Mouse (Mus musculus) gastrocnemius, adult 2 months (tissue): Measurements from ENCODE around the gene Chst8. TPM values are rescaled to one million over a fixed set of nuclear protein-coding genes. Genes with fewer than 3 reads are reported as not detected.
A peak's percentile ranks its signal among the peaks of the same experiment; 100 is the strongest.

Experiments
- DNase-seq: peaks from one replicate; pipeline ENCODE4 v3.0.0; 2022
- H3K27ac ChIP-seq: fragments of 200-600 bp; 2 replicates; pipeline ENCODE4 v1.8.1; 2022; ENCODE audit warnings: mild to moderate bottlenecking
- H3K4me3 ChIP-seq: fragments of 200-600 bp; 2 replicates; pipeline ENCODE4 v1.8.1; 2022; ENCODE audit warnings: mild to moderate bottlenecking, moderate library complexity
- CTCF ChIP-seq: fragments of 200-600 bp; IDR thresholded peaks from 2 replicates; pipeline ENCODE4 v1.8.1; 2022; ENCODE audit warnings: antibody characterized with exemption, mild to moderate bottlenecking, moderate library complexity
- intact Hi-C: fragments of 180-260 bp; cut with DNase I; formaldehyde crosslinking; loops from one replicate; pipeline ENCODE4 v1.15.1; 2025
- total RNA-seq, 2 experiments: library from RNA; stranded (reverse); gene quantifications; 2 replicates each; pipeline ENCODE4 v1.2.3; 2021

The Chst8 gene
- total RNA-seq, 2 experiments from 2014 or later = 0.75 TPM; not detected in 1

DNA sequence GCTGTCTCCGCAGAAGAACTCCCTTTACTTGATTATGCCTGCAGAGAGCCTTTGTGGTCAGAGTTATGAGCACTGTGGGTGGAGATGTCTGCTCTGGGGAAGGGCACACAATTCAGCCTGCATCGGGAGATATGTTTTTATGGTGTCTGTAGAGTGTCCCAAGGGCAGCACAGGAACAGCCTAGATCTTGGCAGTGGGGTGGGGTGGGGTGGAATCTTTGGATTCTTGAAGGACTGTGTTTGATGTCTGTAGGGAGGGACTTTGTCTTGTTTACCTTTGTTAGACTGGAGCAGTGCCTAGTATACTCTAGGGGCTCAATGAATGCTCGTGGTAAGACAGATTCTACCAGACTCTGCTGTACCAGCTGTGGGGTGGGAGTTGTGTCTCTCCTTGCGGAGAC lies 127.3 kb downstream of the Chst8 start:
- DNase-seq = no peak
- intact Hi-C loops = no loop called here
- no peak overlapping the region for H3K27ac ChIP-seq
- no peak overlapping the region for H3K4me3 ChIP-seq
- no peak for TF ChIP-seq CTCF

DNA sequence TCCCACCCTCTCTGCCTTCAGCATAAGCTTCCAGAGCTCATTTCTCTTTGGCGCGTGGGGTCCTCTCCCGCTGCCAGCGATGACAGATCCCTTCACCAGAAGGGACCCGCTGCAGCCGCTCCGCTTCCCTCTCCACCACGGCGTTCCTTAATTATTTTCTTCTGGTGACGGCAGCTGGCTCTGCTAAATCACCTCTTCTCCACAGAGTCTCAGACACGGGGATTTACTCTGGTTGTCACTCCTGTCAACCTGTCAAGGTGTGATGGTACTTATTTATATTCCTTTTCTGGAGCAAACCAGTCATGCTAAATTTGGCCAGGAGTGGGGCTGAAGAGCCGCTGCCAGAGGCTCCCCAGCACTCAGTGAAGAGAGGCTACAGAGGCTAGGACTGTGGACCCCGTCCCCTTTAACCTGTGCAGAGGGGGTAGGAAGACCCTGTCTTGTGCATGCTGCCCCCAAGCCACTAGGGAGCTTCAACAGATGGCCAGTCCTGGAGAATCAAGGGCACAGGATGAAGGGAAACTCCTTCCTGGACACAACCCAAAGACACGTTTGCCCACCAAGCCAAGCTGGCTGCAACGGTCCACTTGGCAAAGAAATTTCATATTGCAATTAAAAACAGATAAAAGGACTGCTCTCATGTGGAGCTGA lies 131.6 kb downstream of the Chst8 start:
- TF ChIP-seq CTCF = no peak
- H3K27ac ChIP-seq = no peak overlapping the region
- intact Hi-C loops = no loop called here
- no peak overlapping the region for H3K4me3 ChIP-seq
- no peak for DNase-seq

DNA sequence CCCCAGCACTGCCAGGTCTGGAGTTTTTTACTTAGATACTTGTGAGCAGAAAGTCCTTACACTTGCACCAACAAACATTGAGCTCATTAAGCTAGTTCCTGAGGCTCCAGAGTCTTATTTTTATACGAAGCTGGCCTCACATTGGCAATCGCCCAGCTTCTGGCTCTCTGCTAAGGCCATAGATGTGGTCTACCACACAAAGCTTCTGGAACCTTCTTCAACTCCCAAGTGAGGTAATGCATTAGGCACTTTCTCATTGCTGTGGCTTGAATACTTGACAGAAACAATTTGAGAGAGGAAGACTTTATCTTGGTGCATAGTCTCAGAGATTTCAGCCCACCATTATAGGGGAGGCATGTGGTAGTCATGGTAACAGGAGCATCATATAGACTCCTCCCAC lies 132.6 kb downstream of the Chst8 start:
- Histone ChIP-seq H3K27ac (no peak overlapping the region), H3K4me3 (no peak overlapping the region)
- no peak for TF ChIP-seq CTCF
- intact Hi-C loops = loop anchor here (5.0 to 10.0 kb wide), 3 partner anchors 235 to 492 kb away; partner anchors contain the start of gene Pepd
- no peak for DNase-seq

DNA sequence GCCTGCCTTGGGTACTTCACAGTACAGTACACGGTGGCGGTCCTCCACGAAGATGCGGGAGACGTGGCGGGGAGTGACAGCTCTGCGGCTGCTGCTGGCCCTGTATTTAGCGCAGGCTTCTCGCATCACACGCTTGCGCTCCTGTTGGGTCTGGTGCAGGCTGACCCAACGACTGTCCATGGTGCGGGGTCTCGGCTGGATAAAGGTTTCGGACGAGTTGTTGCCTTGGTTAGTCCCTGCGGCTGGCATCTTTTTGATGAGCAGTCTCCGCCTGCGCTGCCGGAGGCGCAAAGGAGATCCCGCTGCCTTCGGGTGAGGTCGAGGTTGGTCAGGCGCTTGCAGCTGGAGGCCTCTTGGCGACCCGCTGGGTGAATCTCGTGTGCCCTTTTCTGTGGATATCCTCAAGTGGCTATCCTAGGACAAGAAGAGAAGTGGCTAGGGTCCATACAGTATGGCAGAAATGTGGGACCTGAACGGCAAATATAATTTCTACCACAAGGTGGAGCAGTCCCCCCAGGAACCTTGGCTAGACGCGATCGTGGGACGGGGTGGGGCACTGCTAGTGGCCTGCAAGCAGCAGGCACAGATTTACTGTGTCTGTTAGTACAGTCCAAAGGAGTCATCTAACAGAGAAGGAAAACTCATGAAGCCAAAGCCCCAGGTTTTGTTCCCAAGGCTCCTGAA lies 136.5 kb downstream of the Chst8 start:
- intact Hi-C loops = loop anchor here (1.0 to 10.0 kb wide), 4 partner anchors 43 to 496 kb away; partner anchors contain the start of gene Pepd
- H3K27ac ChIP-seq = no peak overlapping the region
- TF ChIP-seq CTCF = peak; percentile 88
- peak overlapping the region; percentile 32 for H3K4me3 ChIP-seq
- DNase-seq = peak; percentile 77

DNA sequence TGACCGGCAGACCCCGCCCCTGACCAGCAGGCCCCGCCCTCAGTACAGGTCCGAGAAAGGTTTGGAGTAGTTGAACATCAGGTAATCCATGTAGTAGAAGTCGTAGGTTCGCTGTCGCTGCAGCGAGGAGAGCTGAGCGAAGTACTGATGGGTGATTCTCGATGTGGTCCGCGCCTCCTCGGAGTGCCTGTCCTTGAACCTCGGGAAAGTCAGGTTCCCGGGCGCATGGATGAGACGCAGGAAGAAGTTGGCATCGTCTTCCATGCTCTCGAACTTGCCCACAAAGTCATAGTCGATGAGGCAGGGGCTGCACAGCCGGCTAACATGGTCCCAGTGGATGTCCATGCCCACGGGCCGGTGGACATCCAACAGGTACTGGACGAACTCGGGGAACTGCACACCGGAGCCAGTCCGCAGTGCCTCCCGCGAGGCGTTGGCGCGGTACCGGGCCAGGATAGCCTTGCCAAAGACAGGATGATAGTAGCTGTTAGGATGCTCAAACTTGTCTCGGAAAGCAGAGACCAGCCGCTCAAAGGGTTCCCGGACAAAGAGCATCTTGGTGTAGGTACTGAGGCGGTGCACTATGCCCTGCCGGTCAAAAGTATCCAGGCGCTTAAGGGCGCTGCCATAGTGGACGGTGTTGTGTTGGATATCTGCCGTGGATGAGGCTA lies 137.3 kb downstream of the Chst8 start:
- no peak overlapping the region for H3K4me3 ChIP-seq
- no peak for DNase-seq
- intact Hi-C loops = loop anchor here (5.0 to 10.0 kb wide), 3 partner anchors 240 to 497 kb away; partner anchors contain the start of gene Pepd

DNA sequence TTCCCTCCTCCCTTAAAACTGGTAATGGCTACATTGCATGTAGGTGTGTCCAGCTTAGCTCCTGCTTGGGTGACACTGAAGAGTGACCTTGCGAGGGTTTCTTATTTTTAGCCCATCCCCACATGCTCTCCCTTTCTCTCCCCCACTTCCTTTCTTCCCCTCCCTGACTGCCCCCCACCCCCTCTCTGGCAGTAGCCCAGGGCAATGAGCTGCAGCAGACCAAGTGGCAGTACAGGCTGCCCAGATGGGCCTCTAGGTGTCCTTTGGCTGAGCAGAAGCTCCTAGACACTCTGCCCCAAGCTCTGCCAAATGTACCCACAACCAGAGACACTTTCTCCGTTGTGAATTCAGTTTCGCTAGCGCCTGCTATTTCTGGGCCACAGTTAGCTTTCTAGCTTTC lies 139.6 kb downstream of the Chst8 start:
- H3K4me3 ChIP-seq = no peak overlapping the region
- DNase-seq = no peak
- no peak overlapping the region for H3K27ac ChIP-seq
- no peak for TF ChIP-seq CTCF
- intact Hi-C loops = loop anchor here (1.0 to 10.0 kb wide), 6 partner anchors 56 to 332 kb away; partner anchors contain the start of gene Pepd

More for the DNA sequence above, 137.3 kb downstream of the Chst8 start:
- no peak for TF ChIP-seq CTCF
- no peak overlapping the region for H3K27ac ChIP-seq

DNA sequence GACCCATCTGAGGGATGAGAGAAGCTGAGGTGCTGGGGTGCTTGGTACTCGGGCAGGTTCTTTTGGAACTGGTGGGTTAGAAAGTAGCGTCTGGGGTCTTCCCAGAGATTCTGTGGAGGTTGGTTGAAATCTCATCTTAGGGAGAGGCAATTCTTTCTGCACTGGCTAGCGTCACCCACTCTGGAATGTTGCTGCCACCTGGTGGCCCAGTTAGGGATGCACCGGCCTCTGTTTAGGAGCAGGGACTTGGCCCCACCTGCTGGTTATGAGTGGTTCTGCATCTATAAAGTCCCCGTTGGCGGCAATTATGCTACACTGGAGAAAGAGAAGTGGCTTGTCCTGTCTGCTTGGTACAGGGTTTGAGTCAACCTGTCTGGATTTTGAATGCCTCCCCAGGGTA lies 140.6 kb downstream of the Chst8 start:
- intact Hi-C loops = loop anchor here (1.0 to 10.0 kb wide), 6 partner anchors 55 to 333 kb away; partner anchors contain the start of gene Pepd
- peak; percentile 89 for DNase-seq

DNA sequence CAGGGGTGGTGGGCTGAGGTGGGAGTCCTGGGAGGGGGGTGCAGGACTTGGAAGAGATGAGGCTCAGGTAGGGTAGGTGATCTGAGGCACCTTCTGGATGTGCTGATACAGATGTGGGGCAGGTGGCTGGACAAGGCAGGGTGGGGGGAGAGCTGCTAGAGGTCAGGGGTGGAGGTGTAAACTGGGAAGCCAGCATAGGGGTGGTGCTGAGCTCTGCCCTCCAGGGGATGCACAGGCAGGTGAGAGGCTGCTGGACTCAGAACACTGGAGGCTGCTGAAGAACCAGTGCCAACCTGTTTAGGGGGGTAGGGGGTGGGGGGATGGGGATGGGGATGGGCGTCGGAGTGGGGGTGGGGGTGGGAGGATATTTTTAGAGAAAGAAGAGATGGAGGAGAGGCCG lies 141.7 kb downstream of the Chst8 start:
- intact Hi-C loops = loop anchor here (5.0 to 10.0 kb wide), 4 partner anchors 53 to 334 kb away; partner anchors contain the start of gene Pepd
- DNase-seq = no peak
- TF ChIP-seq CTCF = no peak
- no peak overlapping the region for H3K4me3 ChIP-seq
- H3K27ac ChIP-seq = no peak overlapping the region

More for the DNA sequence above, 140.6 kb downstream of the Chst8 start:
- H3K4me3 ChIP-seq = no peak overlapping the region
- no peak overlapping the region for H3K27ac ChIP-seq
- no peak for TF ChIP-seq CTCF

DNA sequence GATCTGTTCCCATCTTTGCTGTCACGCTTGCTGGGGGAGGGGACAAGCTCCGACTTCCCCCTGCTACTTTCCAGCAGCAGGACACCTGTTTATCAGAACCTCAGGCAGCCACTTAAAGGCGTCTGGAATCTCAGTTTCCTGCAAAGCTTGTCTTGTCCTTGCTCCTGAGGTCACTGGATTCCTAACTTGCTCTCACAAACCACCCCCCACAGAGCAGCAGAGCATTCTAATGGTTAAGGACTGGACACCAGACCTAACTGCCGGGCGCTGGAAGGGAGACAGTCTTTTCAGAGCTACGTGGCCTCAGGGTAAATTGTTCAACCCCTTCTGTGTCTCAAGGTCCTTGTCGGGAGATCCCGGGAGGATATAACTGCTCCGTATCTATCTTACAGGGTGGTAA lies 143.2 kb downstream of the Chst8 start:
- H3K4me3 ChIP-seq = no peak overlapping the region
- H3K27ac ChIP-seq = no peak overlapping the region
- no peak for DNase-seq
- intact Hi-C loops = no loop called here
- no peak for TF ChIP-seq CTCF

DNA sequence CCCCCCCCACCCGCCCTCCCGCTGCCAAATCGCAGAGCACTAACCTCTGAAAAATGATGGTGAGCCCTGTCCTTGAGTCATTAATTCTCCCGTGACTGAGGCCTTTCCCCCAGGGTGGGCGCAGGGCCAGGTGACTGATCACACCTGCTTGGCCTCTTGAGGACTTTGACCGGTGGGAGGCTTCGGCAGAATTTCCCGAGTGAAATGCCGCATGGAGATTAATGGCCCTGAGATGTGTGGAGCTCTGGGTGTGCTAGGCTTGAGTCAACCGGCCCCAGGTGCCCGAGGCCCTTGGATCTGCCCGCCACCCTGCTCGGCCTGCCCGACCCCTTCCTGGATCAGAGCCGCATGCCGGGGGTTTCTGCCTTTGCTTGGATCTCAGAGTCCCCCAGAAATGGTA lies 144.6 kb downstream of the Chst8 start:
- intact Hi-C loops = no loop called here
- DNase-seq = no peak
- Histone ChIP-seq H3K27ac (no peak overlapping the region), H3K4me3 (no peak overlapping the region)
- no peak for TF ChIP-seq CTCF

DNA sequence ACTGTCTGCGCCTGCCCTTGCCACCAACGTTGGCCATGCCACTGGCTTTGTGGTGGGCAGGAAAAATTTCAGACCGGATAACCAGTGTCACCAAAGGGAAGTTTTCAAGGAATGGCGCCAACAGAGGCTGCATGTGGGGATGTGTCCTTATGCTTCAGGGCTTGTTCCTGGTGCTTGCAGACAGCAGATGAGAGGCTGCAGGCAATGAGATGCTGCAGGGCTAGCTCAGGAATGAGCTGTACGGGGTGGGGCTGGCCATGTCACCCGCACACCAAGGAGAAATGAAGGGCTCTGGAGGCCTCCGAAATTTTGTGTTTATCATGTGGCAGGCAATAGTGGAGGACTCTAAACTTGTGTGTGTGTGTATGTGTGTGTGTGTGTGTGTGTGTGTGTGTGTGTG lies 149.4 kb downstream of the Chst8 start:
- no peak for DNase-seq
- intact Hi-C loops = no loop called here
- Histone ChIP-seq H3K4me3 (no peak overlapping the region), H3K27ac (no peak overlapping the region)
- no peak for TF ChIP-seq CTCF

DNA sequence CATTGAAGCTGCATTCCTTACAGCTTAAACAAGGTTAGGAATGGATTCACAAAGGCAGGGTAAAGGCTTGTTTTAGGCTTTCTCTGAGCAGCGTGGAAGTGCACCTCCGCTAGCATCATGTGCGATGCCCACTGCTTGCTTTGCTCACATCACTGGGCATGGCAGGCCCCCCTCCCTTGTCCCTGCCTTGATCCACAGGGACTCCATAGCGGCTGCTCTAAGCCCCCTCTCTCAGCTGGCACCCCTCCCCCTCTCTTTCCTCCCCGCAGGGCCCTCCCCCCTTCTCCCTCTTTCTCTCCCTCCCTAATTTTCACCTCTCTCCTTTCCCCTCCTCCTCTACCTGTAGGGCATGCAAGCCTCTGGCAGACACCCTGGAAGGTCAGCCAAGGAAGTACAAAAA lies 150.3 kb downstream of the Chst8 start:
- H3K4me3 ChIP-seq = no peak overlapping the region
- intact Hi-C loops = no loop called here
- no peak for TF ChIP-seq CTCF
- no peak for DNase-seq
- no peak overlapping the region for H3K27ac ChIP-seq
